Mouse (Mus musculus): ENCODE results near the gene Wfdc2. TPM values are rescaled to one million over a fixed set of nuclear protein-coding genes. Genes with fewer than 3 reads are reported as not detected.
"Not testable (repeated sequence)": the region's sequence is repeated elsewhere in the genome, so short reads cannot be mapped to it uniquely, and the experiment has no call there.

Wfdc2 gene
- polyA plus RNA-seq, 1 experiment = not detected

- Histone ChIP-seq H3K36me3 (ENCODE audit: control insufficient read depth, insufficient read depth) (no peaks in the 10 kb centered on the region), H3K27me3 (ENCODE audit: control insufficient read depth, insufficient read depth, insufficient read length) (peaks cover 37% of the 10 kb centered on the region), H3ac (ENCODE audit: control insufficient read depth, insufficient read length) (no peak overlapping the region), H3K4me2 (ENCODE audit: low read depth) (no peak overlapping the region), H3K4me3 (no peak overlapping the region), H3K79me2 (ENCODE audit: control insufficient read depth, insufficient read depth) (no peaks in the 10 kb centered on the region)
- no peak for TF ChIP-seq MYOG (IDR thresholded peaks at IDR 0.05; ENCODE audit: control insufficient read depth in 1 of 3, insufficient read depth in 1 of 3, insufficient read length in 2 of 3, low read depth in 2 of 3)
- TF ChIP-seq TCF3 (IDR thresholded peaks at IDR 0.05; ENCODE audit: insufficient read length, low read depth) = no peak
- TF ChIP-seq MYOD1 (IDR thresholded peaks at IDR 0.05; ENCODE audit: control insufficient read depth in 1 of 3, insufficient read length in 2 of 3, low read depth in 2 of 3) = no peak
- no peak for TF ChIP-seq POLR2AphosphoS2 (IDR thresholded peaks at IDR 0.05; ENCODE audit: insufficient read length, low read depth)
- TF ChIP-seq CEBPB (IDR thresholded peaks at IDR 0.05; ENCODE audit: insufficient read depth, poor library complexity, severe bottlenecking) = no peak
- no peak for TF ChIP-seq SRF (IDR thresholded peaks at IDR 0.05; ENCODE audit: control insufficient read depth, insufficient read length, low read depth)
- no peak for TF ChIP-seq REST (IDR thresholded peaks at IDR 0.05; ENCODE audit: insufficient read depth, insufficient read length)
- TF ChIP-seq E2F4 (IDR thresholded peaks at IDR 0.05; ENCODE audit: insufficient read depth) = no peak
- TF ChIP-seq USF1 (IDR thresholded peaks at IDR 0.05; ENCODE audit: low read depth) = no peak
- TF ChIP-seq MAX (IDR thresholded peaks at IDR 0.05; ENCODE audit: low read depth) = no peak
- TF ChIP-seq POLR2A (IDR thresholded peaks at IDR 0.05; ENCODE audit: insufficient read length, low read depth) = no peak
- TF ChIP-seq TCF12 (IDR thresholded peaks at IDR 0.05; ENCODE audit: insufficient read depth, poor library complexity, severe bottlenecking) = no peak
These were observed 38.0 kb downstream of the Wfdc2 start for GRCm38 (mm10) chr2:164600179-164600578.

GRCm38 (mm10) chr2:164603482-164603881 lies 41.3 kb downstream of the Wfdc2 start:
- no peak overlapping the region for H3K4me2 ChIP-seq (ENCODE audit: low read depth)
- no peak for TF ChIP-seq POLR2A (IDR thresholded peaks at IDR 0.05; ENCODE audit: insufficient read length, low read depth)
- TF ChIP-seq E2F4 (IDR thresholded peaks at IDR 0.05; ENCODE audit: insufficient read depth) = no peak
- no peak for TF ChIP-seq TCF12 (IDR thresholded peaks at IDR 0.05; ENCODE audit: insufficient read depth, poor library complexity, severe bottlenecking)
- TF ChIP-seq USF1 (IDR thresholded peaks at IDR 0.05; ENCODE audit: low read depth) = no peak
- no peak for TF ChIP-seq CEBPB (IDR thresholded peaks at IDR 0.05; ENCODE audit: insufficient read depth, poor library complexity, severe bottlenecking)
- TF ChIP-seq MYOG (IDR thresholded peaks at IDR 0.05; ENCODE audit: control insufficient read depth in 1 of 3, insufficient read depth in 1 of 3, insufficient read length in 2 of 3, low read depth in 2 of 3) = no peak
- TF ChIP-seq POLR2AphosphoS2 (IDR thresholded peaks at IDR 0.05; ENCODE audit: insufficient read length, low read depth) = no peak
- no peak for TF ChIP-seq REST (IDR thresholded peaks at IDR 0.05; ENCODE audit: insufficient read depth, insufficient read length)
- H3K4me3 ChIP-seq = no peak overlapping the region
- peaks cover 26% of the 10 kb centered on the region for H3K27me3 ChIP-seq (ENCODE audit: control insufficient read depth, insufficient read depth, insufficient read length)
- no peak overlapping the region for H3ac ChIP-seq (ENCODE audit: control insufficient read depth, insufficient read length)
- H3K36me3 ChIP-seq (ENCODE audit: control insufficient read depth, insufficient read depth) = no peaks in the 10 kb centered on the region
- H3K79me2 ChIP-seq (ENCODE audit: control insufficient read depth, insufficient read depth) = no peaks in the 10 kb centered on the region

GRCm38 (mm10) chr2:164604411-164604810 lies 42.2 kb downstream of the Wfdc2 start:
- H3K4me2 ChIP-seq (ENCODE audit: low read depth) = no peak overlapping the region
- no peak overlapping the region for H3K4me3 ChIP-seq
- no peak overlapping the region for H3ac ChIP-seq (ENCODE audit: control insufficient read depth, insufficient read length)
- TF ChIP-seq MYOD1 (IDR thresholded peaks at IDR 0.05; ENCODE audit: control insufficient read depth in 1 of 3, insufficient read length in 2 of 3, low read depth in 2 of 3) = no peak
- TF ChIP-seq SRF (IDR thresholded peaks at IDR 0.05; ENCODE audit: control insufficient read depth, insufficient read length, low read depth) = no peak
- peaks cover 20% of the 10 kb centered on the region for H3K27me3 ChIP-seq (ENCODE audit: control insufficient read depth, insufficient read depth, insufficient read length)
- no peaks in the 10 kb centered on the region for H3K79me2 ChIP-seq (ENCODE audit: control insufficient read depth, insufficient read depth)
- H3K36me3 ChIP-seq (ENCODE audit: control insufficient read depth, insufficient read depth) = no peaks in the 10 kb centered on the region

- H3K27me3 ChIP-seq (ENCODE audit: control insufficient read depth, insufficient read depth, insufficient read length) = peaks cover 14% of the 10 kb centered on the region
- no peak for TF ChIP-seq POLR2AphosphoS2 (IDR thresholded peaks at IDR 0.05; ENCODE audit: insufficient read length, low read depth)
- no peak for TF ChIP-seq REST (IDR thresholded peaks at IDR 0.05; ENCODE audit: insufficient read depth, insufficient read length)
- TF ChIP-seq MYOD1 (IDR thresholded peaks at IDR 0.05; ENCODE audit: control insufficient read depth in 1 of 3, insufficient read length in 2 of 3, low read depth in 2 of 3) = no peak
- TF ChIP-seq SRF (IDR thresholded peaks at IDR 0.05; ENCODE audit: control insufficient read depth, insufficient read length, low read depth) = no peak
- TF ChIP-seq USF1 (IDR thresholded peaks at IDR 0.05; ENCODE audit: low read depth) = no peak
- no peak for TF ChIP-seq E2F4 (IDR thresholded peaks at IDR 0.05; ENCODE audit: insufficient read depth)
- no peak for TF ChIP-seq MYOG (IDR thresholded peaks at IDR 0.05; ENCODE audit: control insufficient read depth in 1 of 3, insufficient read depth in 1 of 3, insufficient read length in 2 of 3, low read depth in 2 of 3)
- no peak for TF ChIP-seq POLR2A (IDR thresholded peaks at IDR 0.05; ENCODE audit: insufficient read length, low read depth)
- TF ChIP-seq TCF12 (IDR thresholded peaks at IDR 0.05; ENCODE audit: insufficient read depth, poor library complexity, severe bottlenecking) = no peak
- TF ChIP-seq CEBPB (IDR thresholded peaks at IDR 0.05; ENCODE audit: insufficient read depth, poor library complexity, severe bottlenecking) = no peak
- no peak for TF ChIP-seq MAX (IDR thresholded peaks at IDR 0.05; ENCODE audit: low read depth)
These were observed 46.6 kb downstream of the Wfdc2 start for GRCm38 (mm10) chr2:164608781-164609180.

GRCm38 (mm10) chr2:164613471-164613870 lies 51.3 kb downstream of the Wfdc2 start, which contains the start of the genes Wfdc6b and Wfdc8:
Gene Wfdc6b, plus strand, starts transcription at chr2:164613522.
Gene Wfdc8, minus strand, starts transcription at chr2:164613626.
- H3K4me2 ChIP-seq (ENCODE audit: low read depth); H3K4me3 ChIP-seq; H3K79me2 ChIP-seq (ENCODE audit: control insufficient read depth, insufficient read depth); H3ac ChIP-seq (ENCODE audit: control insufficient read depth, insufficient read length); H3K36me3 ChIP-seq (ENCODE audit: control insufficient read depth, insufficient read depth); H3K27me3 ChIP-seq (ENCODE audit: control insufficient read depth, insufficient read depth, insufficient read length): not testable (repeated sequence)

More at GRCm38 (mm10) chr2:164608781-164609180, 46.6 kb downstream of the Wfdc2 start:
- no peaks in the 10 kb centered on the region for H3K79me2 ChIP-seq (ENCODE audit: control insufficient read depth, insufficient read depth)
- no peak overlapping the region for H3ac ChIP-seq (ENCODE audit: control insufficient read depth, insufficient read length)
- H3K36me3 ChIP-seq (ENCODE audit: control insufficient read depth, insufficient read depth) = no peaks in the 10 kb centered on the region
- H3K4me3 ChIP-seq = no peak overlapping the region
- no peak overlapping the region for H3K4me2 ChIP-seq (ENCODE audit: low read depth)

Data from myocyte (in vitro differentiated cells).